Mouse (Mus musculus) T-helper 1 cell (primary cell): ENCODE measurements around the gene Akap1.

ENCODE experiments used
- in situ Hi-C: fragments of 300-600 bp; cut with MboI, MseI; formaldehyde crosslinking; loops from one replicate; pipeline ENCODE4 v1.15.1; 2025; ENCODE audit warnings: high pct_unique_total_duplicates

Gene Akap1

GRCm38 (mm10) chr11:88844384-88844783, 20.0 kb downstream of the Akap1 start:
- in situ Hi-C loops: no loop called here

GRCm38 (mm10) chr11:88843305-88843704, 21.1 kb downstream of the Akap1 start:
- in situ Hi-C loops: no loop called here

- in situ Hi-C loops: no loop called here
These were observed 21.9 kb downstream of the Akap1 start for GRCm38 (mm10) chr11:88842315-88842975.

GRCm38 (mm10) chr11:88841406-88841805, 23.0 kb downstream of the Akap1 start:
- in situ Hi-C loops: no loop called here

GRCm38 (mm10) chr11:88840724-88841350, 23.5 kb downstream of the Akap1 start:
- in situ Hi-C loops: no loop called here

GRCm38 (mm10) chr11:88840292-88840691, 24.1 kb downstream of the Akap1 start:
- in situ Hi-C loops: no loop called here

GRCm38 (mm10) chr11:88839379-88839778, 25.0 kb downstream of the Akap1 start:
- in situ Hi-C loops: loop anchor here (10.0 kb wide), 1 partner anchor 585 kb away; no protein-coding TSS in a partner anchor

- in situ Hi-C loops: loop anchor here (10.0 kb wide), 1 partner anchor 584 kb away; no protein-coding TSS in a partner anchor
These were observed 25.8 kb downstream of the Akap1 start for GRCm38 (mm10) chr11:88838630-88839029.

GRCm38 (mm10) chr11:88834606-88835005, 29.8 kb downstream of the Akap1 start:
- in situ Hi-C loops: loop anchor here (10.0 kb wide), 1 partner anchor 580 kb away; no protein-coding TSS in a partner anchor

GRCm38 (mm10) chr11:88834134-88834533, 30.3 kb downstream of the Akap1 start:
- in situ Hi-C loops: loop anchor here (10.0 kb wide), 1 partner anchor 579 kb away; no protein-coding TSS in a partner anchor

- in situ Hi-C loops: loop anchor here (10.0 kb wide), 1 partner anchor 578 kb away; no protein-coding TSS in a partner anchor
These were observed 31.3 kb downstream of the Akap1 start for GRCm38 (mm10) chr11:88833099-88833498.

- in situ Hi-C loops: loop anchor here (10.0 kb wide), 1 partner anchor 576 kb away; no protein-coding TSS in a partner anchor
These were observed 34.1 kb downstream of the Akap1 start for GRCm38 (mm10) chr11:88830257-88830804.

GRCm38 (mm10) chr11:88828528-88828927, 35.9 kb downstream of the Akap1 start:
- in situ Hi-C loops: loop anchor here (10.0 kb wide), 1 partner anchor 614 kb away; no protein-coding TSS in a partner anchor

GRCm38 (mm10) chr11:88825909-88826308, 38.5 kb downstream of the Akap1 start:
- in situ Hi-C loops: loop anchor here (10.0 kb wide), 1 partner anchor 611 kb away; no protein-coding TSS in a partner anchor

- in situ Hi-C loops: loop anchor here (10.0 kb wide), 1 partner anchor 608 kb away; no protein-coding TSS in a partner anchor
These were observed 41.4 kb downstream of the Akap1 start for GRCm38 (mm10) chr11:88822991-88823390.

GRCm38 (mm10) chr11:88822526-88822925, 41.9 kb downstream of the Akap1 start:
- in situ Hi-C loops: loop anchor here (10.0 kb wide), 1 partner anchor 608 kb away; no protein-coding TSS in a partner anchor

GRCm38 (mm10) chr11:88820742-88821576, 43.4 kb downstream of the Akap1 start:
- in situ Hi-C loops: loop anchor here (10.0 kb wide), 1 partner anchor 606 kb away; no protein-coding TSS in a partner anchor

GRCm38 (mm10) chr11:88820253-88820652, 44.1 kb downstream of the Akap1 start:
- in situ Hi-C loops: loop anchor here (10.0 kb wide), 1 partner anchor 605 kb away; no protein-coding TSS in a partner anchor

GRCm38 (mm10) chr11:88817061-88817460, 47.3 kb downstream of the Akap1 start:
- in situ Hi-C loops: no loop called here

- in situ Hi-C loops: no loop called here
These were observed 61.0 kb downstream of the Akap1 start for GRCm38 (mm10) chr11:88803231-88804010.
